Mouse (Mus musculus): ENCODE data around the gene Mycbpap.

- TF ChIP-seq CTCF (IDR thresholded peaks at IDR 0.05; ENCODE audit: low read depth) (no peak), EP300 (optimal IDR thresholded peaks at IDR 0.05) (no peak)
Measured at GRCm38 (mm10) chr11:94489745-94490144, 31.8 kb downstream of the Mycbpap start.
